Mouse (Mus musculus) MN1 (cell line): ENCODE measurements at regions not wholly inside any gene's neighbourhood (a gene's known extent, or its start where the extent isn't known, plus 50 kb on each side); places are given as distances from the start of the nearest gene placed in this dataset.

Source experiments
- DNase-seq: peaks from one replicate; pipeline ENCODE4 v3.0.0-alpha.2; 2016; ENCODE audit warnings: low spot score

DNA sequence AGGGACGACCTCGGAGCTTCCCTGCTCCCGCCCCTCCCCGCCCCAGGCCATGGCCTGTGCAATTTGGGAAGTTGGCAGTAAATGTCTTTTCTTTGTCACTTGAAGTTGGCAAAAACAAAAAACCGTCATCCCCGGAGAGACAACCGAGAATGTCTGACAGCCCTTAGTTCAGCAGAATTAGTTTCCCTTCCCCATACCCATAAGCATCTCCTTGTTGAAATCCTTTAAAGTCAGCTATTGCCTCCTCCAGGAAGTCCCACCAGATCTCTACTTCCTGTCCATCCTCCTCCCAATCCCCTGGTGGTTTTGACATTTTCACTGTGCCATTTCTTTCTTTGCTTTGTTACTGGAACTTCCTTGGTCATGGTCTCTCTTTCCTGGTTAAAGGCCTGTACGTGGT lies 54.8 kb downstream of the Foxb1 start:
- no peak for DNase-seq

DNA sequence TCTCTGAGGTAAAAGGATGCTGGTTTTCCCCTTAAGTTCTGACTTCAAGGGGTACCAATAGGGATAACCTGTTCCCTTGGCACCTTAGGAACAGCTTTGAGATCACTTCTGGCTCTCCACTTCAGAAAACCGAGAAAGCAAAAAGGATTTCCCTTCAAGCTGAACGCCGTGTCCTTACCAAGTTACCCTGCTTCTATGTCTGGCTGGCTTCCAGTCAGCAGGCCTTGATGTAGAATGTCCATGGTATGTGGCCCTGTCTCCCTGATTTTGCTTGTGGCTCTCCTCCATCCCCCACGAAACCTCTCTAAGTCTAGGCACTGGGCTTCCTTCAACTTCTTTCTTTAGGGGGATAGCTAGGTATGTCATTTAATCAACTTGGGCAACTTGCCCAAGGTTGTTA lies 55.7 kb downstream of the Foxb1 start:
- no peak for DNase-seq

DNA sequence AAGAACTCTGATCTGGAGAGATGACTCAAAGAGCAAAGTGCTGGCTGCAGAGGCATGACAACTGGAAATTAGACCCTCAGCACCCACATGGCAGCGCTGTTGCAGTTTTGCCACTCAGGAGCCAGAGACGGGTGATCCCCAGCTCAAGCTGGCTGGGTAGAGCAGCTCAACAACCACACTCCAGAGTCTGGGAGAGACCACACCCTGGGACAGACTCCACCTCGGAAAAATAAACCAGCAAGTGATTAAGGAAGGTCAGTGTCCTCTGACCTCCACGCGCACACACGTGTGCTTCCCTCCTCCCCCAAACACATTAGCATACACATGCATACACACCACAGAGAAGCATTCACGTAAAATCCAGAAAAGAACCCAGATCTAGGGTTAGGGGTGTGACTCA lies 57.0 kb downstream of the Foxb1 start:
- DNase-seq = no peak

DNA sequence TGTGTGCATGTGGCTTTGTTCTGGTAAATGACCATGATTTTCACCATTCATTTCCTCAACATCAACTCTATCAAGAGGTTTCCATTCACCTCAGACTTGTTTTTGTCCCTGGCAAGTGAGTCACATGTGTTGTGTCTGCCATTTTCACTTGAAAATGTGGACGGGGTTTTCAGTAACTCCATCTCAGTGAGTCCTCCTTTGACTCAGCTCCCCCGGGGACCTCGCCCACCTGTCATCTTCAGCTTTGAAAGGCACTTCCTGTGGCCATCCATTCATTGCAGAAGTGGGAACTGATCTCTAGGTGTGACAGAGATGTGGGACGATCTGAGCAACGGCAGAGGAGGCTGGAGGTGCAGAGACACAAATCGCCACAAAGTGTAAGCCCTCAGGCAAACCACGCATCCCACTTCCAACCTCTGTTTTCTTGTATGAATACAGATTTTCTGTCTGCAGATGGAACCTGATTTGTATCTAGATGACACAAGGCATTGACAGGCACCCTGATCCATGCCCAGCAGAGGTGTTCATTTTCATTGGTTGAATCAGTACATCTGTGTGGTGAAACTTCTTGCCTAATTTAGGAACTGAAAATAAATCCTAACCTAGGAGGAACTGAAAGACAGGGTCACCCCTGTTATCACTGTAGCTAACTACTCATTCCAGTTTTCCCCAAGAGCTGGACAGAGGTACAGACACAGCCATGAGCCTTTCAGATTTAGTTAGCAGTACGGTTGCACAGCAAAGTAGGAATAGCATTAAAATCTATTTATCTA lies 58.4 kb downstream of the Foxb1 start:
- DNase-seq = no peak

DNA sequence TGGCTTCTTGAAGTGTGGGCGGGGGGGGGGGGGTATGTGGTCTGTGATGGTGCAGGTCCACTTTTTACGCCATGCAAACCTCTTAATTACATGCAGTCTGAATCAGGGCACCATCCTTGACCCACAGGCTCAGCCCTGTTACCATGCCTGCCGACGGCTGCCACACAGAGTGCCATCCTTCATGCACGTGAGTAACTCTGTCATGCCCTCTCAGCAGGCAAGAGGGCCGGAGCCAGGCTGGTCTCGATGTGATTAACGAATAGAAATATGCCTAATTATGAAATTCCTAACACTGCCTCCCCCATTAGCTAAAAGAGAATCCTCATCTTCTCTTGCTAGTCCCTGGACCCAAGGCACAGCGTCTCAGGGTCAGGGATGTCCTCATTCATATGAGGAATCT lies 60.0 kb downstream of the Foxb1 start:
- DNase-seq = no peak

DNA sequence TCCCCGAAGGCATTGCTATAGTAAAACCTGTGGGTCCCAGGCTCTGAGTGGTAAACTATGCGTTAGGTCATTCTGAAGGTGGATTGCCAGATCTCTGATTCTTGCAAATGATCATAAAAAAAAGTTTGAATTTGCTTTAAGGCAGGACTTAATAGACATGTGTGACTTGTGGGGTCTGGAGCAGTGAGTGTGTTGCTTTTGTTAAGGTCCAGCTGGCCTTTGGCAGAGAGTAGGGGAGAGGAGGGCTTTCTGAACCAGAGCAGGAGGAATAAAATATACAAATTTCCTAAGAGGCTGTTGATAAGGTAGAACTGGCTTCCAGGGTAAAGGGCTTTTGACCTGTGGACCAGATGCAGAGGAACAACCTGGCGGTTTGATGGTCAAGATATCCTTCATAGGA lies 69.0 kb downstream of the Foxb1 start:
- DNase-seq = no peak

DNA sequence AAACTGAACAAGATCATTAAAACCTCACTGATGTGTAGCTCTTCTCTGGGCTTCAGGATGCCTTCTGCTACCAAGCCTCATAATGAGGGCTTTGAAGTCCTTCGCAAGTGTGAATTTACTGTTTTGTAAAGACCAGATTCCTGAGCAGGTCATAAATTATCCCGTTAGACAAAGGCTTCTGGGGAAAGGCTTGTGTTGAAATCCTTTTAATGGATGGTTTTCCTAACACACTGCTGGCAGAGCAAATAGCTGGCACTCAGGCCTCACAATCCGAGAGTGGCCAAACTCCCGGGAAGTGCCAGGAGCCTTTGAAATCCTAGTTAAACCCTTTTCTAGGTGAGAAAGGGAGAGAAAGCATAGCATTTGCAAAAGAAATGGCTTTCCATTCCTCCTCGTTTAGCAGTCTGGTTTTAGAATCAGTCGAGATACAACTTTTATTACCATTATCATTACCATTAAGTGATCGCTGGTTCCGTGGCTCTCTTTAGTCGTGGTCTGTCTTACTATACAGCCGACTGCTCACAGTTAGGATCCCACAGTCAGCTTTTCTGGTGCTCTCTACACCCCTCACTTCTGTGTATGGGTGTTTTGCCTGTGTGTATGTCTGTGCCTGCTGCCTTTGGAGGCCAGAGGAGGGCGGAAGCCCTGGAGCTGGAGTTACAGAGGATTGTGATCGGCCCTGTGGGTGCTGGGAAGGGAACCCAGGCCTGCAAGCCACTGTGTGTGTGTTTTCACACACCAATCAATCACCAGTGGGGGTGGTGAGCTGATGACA lies 73.2 kb downstream of the Foxb1 start:
- DNase-seq = no peak

DNA sequence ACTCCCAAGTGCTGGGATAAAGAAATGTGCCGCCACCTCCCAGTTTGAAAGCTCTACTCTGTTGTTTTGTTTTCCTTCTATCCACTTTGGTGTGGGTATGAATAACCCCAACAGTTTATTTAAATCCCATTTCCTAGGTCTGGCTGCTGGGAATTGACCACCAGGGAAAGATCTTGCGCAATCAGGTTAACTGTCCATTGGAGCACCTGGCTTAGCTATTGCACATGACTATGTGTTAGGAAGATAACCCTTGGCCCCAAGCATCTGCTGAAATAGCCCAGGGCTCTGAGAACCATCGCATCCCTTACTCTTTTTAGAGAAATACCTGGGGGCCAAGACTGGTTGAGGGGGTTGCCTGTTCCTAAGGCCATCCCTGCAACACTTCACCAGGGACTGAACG lies 74.0 kb downstream of the Foxb1 start:
- DNase-seq = no peak

DNA sequence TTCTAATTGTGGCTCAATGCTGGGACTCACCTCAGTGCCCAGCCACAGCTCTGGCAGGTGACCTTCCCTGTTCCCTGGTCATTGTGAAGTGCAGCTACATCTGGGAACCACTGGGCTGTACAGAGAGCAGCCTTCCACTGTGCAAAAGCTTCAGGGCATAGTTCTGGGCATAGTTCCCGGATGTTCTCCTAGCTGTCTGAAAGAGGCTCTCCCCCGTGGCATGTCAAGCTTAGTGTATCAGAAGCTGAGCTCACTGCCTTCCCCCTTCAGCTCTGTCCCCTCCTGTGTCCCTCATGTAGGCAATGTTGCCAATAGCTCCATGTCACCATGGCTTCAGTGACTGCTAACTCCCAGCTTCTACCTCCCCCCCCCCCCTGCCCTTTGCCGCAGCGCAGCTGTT lies 75.1 kb downstream of the Foxb1 start:
- no peak for DNase-seq

DNA sequence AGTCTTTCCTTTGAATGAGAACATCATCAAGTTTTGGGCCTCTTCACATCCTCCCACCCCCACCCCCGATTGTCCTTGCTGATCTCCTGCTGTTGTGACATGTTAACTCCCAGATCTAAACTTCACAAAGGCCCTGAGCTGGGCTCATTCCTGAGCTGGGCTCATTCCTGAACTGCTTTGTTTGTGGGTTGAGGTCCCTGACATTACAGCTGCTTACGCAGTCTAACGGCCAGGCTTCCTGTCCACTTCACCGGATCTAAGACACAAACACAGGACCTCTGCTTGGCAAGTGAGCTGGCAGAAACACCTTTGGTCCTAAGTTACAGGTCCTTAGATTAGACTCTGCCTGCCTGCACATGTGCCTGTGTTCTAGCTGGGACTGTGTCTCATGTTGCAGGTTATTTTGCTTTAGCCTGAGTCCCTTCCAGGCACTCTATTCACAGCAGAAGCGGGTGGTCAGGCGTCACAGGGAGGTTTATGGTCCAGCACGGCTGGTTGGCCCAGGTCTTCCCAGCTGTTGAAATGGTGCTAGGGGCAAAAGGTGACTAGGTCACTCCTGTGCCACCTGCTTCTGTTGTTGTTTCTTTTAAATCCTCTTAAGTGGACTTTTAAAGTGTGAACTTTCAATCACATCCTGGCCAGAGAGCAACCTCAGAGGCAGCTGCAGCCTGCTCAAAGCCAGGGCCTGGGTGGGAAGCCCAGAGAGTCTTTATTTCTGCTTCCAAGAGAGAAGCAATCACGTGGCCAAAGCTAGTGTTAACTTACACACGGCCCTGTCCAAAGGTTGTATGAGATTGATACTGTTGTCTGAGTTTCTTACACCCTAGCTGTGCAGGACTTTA lies 79.1 kb downstream of the Foxb1 start:
- DNase-seq = no peak

DNA sequence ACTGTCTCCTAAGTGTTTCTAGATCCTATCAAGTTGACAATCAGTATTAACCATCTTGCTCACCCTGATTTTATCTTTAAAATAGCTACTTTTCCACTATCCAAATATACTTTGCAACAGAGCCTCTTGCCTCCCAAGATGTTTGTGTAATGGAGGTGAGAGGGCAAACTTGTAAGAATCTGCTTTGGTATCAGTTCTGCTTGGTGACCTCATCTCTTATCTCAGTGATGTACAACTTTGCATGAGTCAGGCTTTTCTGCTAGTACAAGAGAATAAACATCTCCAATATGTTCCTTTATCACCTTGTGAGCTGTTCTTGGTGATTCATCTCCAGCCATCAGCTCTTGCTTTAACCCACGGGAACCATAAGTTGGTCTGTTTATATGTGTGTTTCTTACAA lies 82.1 kb downstream of the Foxb1 start:
- no peak for DNase-seq

DNA sequence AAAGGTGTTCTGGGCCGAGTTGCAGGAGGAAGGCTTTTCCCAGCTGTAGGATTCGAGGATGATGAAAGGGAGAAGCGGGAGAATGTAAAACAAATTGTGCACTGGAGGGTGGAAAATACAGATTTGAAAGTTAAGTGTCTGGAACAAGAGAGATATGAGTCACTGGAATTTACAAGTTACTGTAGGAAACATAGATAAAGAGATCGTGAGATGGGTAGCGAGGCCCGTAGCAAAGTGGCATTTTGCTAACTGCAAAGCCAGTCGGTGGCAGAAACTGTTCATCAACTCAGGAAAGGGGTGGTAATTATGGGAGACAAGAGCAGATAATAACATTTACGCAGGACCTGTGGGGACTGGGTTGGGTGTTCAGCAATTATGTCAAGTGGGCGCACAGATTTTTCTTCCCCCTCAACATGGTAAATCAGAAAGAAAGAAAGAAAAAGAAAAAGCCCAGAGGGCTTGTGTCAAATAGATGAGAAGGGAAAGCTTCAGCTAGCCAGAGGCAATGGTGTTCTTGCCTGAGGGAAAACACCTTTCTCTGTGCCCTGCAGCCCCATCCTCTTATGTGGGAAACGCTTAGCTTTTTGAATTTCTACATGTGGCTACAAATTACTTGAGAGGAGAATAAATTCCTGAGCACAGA lies 87.2 kb downstream of the Foxb1 start:
- DNase-seq = no peak

DNA sequence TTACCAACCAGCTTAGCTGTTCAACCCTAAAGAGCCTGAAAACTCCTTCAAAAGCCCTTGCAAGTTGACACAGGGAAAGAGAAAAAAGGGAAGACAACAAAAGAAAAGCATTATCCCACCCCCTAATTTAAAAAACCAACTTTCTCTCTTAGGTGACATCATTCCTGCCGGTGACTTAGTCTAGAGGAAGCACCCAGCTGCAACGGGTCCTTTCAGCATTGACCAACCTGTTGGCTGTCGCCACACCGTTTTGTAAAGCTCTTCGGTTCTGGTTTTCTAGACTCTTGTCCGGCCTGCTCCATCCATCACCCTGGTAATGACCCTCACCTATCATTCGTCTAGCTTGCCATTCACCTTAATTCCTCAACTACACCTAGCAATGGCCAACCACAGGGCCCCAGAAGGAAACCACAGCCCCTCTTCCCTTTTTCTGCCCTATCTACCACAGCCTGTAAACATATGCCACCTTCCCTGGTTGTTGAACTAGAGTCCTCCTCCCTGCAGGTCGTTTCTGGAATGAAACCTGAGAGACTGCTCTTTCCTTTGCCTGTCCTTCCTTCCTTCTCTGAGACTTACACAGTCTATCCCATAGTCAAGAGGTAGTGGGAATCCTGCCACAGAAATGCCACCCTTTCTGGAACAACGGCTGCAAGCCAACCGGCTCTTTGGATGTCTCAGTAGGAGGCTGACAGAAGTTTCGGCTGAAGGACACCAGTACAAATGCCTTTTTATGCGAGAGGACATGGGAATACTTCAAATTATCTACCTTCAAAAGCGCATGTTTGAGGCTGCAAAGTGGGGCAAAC lies 87.9 kb downstream of the Foxb1 start:
- no peak for DNase-seq

DNA sequence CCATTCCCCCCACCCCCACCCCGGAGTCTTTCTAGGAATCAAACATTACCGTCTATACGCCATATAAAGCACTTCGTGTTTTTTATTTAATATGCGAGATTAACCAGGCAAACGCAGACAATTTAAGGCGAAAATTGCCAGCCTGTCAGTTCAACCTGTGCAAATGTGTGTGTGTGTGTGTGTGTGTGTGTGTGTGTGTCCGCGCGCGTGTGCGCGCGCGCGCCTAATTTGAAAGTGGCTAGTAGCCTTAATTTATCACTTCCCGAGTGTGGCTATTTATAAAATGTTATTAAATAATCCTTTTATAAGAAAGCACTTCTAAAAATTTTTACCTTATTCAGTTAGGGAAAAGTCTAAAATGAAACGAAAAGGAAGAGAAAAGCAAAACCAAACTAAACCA lies 89.5 kb downstream of the Foxb1 start:
- DNase-seq = no peak

DNA sequence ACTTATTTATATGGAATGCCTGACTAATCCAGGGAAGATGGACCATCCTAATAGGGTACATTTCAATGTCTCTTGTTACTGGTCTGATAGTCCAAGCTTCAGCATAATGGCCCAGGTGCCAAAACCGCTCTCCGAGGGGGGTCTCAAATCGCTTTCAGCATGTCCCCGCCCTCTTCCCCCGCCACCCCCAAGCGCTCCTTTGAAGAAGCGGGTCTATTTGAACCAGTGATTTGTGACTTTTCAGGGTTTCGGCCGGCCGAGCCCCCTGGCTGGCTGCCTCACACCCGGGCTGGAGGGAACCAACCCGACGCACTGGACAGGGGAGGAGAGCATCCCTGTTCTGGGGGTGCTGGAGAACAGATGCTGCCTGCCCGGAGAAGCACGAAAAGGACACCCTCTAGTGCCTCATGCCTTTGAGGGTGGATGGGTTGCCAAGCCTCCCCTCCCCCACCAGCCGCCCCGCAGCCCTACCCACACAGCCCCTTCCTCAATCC lies 90.1 kb downstream of the Foxb1 start:
- DNase-seq = no peak

DNA sequence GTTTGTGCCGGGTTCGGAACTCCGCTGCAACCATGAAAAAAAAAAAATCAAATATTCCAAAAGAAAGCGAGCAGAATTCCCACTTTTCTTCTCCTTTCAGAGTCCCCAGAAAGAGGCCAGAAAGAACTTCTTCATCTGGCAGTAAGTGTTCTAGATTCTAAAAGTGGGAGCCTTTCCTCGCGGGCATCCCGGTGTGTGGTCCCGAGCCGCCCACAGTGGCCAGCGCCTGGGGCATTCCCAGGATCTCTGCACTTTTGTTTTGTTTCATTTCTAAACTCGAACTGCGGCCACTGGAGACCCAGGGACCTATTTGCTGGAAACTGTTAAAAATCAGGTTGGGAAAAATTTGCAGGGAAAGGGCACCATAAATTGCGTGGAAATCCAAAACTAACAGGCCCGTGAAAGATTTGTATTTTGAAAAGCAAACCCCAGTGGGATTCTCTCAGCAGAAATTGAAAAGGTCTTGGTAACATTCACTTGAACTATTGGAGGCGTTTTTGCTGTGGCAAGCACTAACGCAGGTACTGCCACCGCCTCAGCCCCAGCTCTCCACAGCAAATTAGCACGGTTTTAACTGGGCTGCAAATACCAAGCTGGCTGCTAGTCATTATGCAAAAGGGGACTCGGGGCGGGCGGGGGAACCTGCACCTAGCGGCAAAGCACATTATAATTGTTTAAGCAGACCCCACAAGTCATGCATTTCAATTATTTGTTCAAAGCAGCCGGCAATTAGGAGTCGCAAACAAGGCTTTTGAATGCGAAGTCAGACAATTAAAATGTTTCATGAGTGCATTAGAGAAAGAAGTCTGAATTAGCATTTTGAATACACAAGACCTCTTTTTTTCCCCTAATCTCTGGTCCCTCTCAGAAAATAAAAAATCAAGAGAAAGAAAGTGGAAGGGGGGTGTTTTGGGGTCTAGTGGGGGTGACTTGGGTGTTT lies 90.9 kb downstream of the Foxb1 start:
- DNase-seq = no peak

DNA sequence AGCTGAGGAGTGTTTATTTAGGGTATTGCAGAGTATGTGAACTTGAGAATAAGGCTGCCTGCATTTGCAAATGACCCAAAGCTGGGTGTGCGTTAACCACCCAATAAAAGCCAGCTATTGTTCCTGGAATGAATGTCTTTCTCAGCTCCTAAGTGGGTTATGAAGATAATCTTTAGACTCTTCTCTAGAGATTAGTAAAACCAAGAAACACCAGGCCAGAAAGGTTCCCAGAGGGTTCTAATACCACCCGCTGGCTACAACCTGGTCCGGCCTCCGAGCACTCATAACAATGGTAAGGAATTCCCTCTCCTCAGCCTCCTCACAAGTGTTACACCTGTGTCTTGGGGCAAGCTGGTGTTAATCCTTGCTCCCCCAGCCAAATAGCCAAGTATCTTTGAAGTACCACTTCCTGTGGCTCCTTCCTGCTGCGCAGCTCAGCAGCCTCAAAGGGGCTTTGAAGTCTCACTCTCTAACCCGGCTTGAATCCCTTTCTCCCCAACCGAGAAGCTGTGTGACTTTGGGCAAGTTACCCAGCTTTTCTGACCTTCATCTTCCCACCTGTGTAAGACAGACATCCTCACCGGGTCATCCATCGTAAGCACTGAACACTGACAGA lies 92.2 kb downstream of the Foxb1 start:
- DNase-seq = no peak

DNA sequence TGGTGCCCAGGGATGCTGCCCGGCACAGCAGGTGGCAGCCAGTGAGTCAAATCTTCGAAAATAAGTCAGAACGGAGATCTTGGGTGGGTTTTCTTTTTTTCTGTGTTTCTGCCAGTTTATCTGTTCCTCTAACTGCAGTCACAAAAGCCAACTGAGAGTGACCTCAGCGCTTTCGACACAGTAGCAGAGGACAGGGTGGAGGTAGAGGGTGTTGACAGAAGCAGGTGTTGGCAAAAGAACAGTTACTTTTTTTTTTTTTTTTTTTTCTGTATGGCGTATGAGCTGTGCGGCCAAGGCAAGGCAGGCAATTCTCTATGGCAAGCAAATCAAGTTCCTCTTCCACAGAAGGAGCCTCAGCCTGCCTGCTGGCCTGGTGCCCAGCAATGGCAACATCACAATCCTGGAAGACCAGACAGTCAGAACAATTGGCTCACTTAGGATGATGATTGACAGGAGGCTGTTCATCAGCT lies 93.6 kb downstream of the Foxb1 start:
- DNase-seq = no peak

DNA sequence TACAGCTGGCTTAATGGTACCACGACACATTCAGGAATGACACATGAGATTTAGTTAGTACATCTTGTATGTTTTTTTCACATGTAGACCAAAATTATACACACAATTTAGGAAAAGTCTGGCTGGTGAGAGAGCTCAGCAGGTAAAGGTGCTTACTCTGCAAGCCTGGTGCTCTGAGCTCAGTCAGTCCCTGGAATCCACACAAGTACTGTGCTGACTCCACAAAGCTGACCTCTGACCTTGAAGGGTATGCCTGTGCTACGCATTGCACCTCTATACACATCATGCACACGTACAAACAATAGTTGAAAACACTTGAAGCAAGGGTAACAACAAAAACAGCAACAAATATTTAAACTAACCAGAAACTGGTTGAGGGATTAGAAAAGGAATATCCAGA lies 96.5 kb downstream of the Foxb1 start:
- no peak for DNase-seq

DNA sequence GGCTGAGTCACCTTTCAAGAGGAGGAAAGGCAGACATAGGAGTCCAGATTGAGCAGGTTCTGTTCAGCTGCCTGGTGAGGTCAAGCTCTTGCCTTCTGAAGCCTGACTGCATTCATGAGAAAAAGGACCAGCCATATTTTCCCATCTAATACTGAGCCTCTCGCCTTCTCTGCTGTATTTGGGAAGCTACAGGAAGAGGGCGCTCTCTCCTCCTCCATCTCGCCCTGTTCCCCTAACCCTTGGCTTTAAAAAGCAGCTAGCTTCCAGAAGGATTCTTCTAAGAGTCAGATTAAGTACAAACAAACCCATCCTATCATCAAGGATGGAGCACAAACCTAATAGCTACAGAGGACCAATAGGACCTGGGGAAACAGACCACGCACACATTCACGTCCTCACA lies 98.3 kb downstream of the Foxb1 start:
- no peak for DNase-seq
